Mouse (Mus musculus) embryonic facial prominence, embryonic 15.5 days (tissue): Measurements from ENCODE around the gene Tktl2. TPM values are rescaled to one million over a fixed set of nuclear protein-coding genes. Genes with fewer than 3 reads are reported as not detected.

Experiments used
- ATAC-seq: fragments of 200-750 bp; cut with Nextera tagmentation; 2 replicates; pipeline ENCODE4 v1.8.0; 2017; ENCODE audit warnings: low read depth, moderate TSS enrichment; ENCODE audit not compliant: insufficient number of reproducible peaks, low FRiP score, low TSS enrichment
- H3K27ac ChIP-seq: fragments of 300-500 bp; sonication (generic); replicated peaks from 2 replicates; pipeline ENCODE4 v1.5.1; 2015; ENCODE audit warnings: mild to moderate bottlenecking, inconsistent platforms
- H3K27me3 ChIP-seq: fragments of 300-500 bp; sonication (generic); 2 replicates; pipeline ENCODE4 v1.6.1; 2015; ENCODE audit warnings: inconsistent platforms
- H3K36me3 ChIP-seq: fragments of 300-500 bp; sonication (generic); 2 replicates; pipeline ENCODE4 v1.6.1; 2015; ENCODE audit warnings: mild to moderate bottlenecking, inconsistent platforms
- H3K4me1 ChIP-seq: fragments of 300-500 bp; sonication (generic); 2 replicates; pipeline ENCODE4 v1.6.1; 2015; ENCODE audit warnings: inconsistent platforms
- H3K4me2 ChIP-seq: fragments of 300-500 bp; sonication (generic); replicated peaks from 2 replicates; pipeline ENCODE4 v1.6.1; 2015; ENCODE audit warnings: mild to moderate bottlenecking, inconsistent platforms
- H3K4me3 ChIP-seq: fragments of 300-500 bp; sonication (generic); replicated peaks from 2 replicates; pipeline ENCODE4 v1.5.1; 2015; ENCODE audit warnings: mild to moderate bottlenecking, inconsistent platforms
- H3K9ac ChIP-seq: fragments of 300-500 bp; sonication (generic); 2 replicates; pipeline ENCODE4 v1.6.1; 2015; ENCODE audit warnings: inconsistent platforms
- H3K9me3 ChIP-seq: fragments of 300-500 bp; sonication (generic); replicated peaks from 2 replicates; pipeline ENCODE4 v1.6.1; 2016; ENCODE audit warnings: inconsistent platforms
- WGBS: fragments of 180-500 bp; shearing (Covaris S2); methylation state at CpG from one replicate; pipeline ENCODE4 v1.1.7; 2015; 5-methylcytosine and 5-hydroxymethylcytosine counted together
- polyA plus RNA-seq: library from polyadenylated mRNA; unstranded; fragments of >200 nt; fragmentation: Nextera tagmentation; extraction: Ambion mirVana; gene quantifications from 2 replicates; pipeline ENCODE4 v1.2.1, GENCODE M21; 2015

Tktl2 gene
- polyA plus RNA-seq, 1 experiment from 2014 or later = not detected

- no peak overlapping the region for H3K9ac ChIP-seq
- H3K36me3 ChIP-seq = no peaks in the 10 kb centered on the region
- ATAC-seq = no peak
- no peak overlapping the region for H3K4me3 ChIP-seq
- no peaks in the 10 kb centered on the region for H3K4me1 ChIP-seq
- H3K9me3 ChIP-seq = no peaks in the 10 kb centered on the region
- H3K4me2 ChIP-seq = no peak overlapping the region
- no peaks in the 10 kb centered on the region for H3K27me3 ChIP-seq
- H3K27ac ChIP-seq = no peak overlapping the region
These were observed 9.0 kb downstream of the Tktl2 start for GRCm38 (mm10) chr8:66520576-66520975.

GRCm38 (mm10) chr8:66550092-66550491, 38.5 kb downstream of the Tktl2 start:
- no peaks in the 10 kb centered on the region for H3K4me1 ChIP-seq
- H3K9ac ChIP-seq = no peak overlapping the region
- 12% methylated on average over 7 of the region's 7 CpGs for WGBS
- no peak for ATAC-seq
- H3K9me3 ChIP-seq = no peaks in the 10 kb centered on the region
- H3K4me3 ChIP-seq = no peak overlapping the region
- no peaks in the 10 kb centered on the region for H3K36me3 ChIP-seq
- no peak overlapping the region for H3K27ac ChIP-seq
- H3K27me3 ChIP-seq = no peaks in the 10 kb centered on the region
- no peak overlapping the region for H3K4me2 ChIP-seq

Other genes starting within 250 kb of the Tktl2 start
- gene Tma16, start 25.2 kb upstream of the Tktl2 start, polyA plus RNA-seq = 11.3 and 13.1 TPM in 2 replicates
- gene Npy5r, start 176.4 kb downstream of the Tktl2 start, polyA plus RNA-seq = not detected in 2 replicates
- gene Npy1r, start 185.4 kb downstream of the Tktl2 start, polyA plus RNA-seq = 2.8 and 2.9 TPM in 2 replicates